Mouse (Mus musculus) hindbrain, postnatal 0 days (tissue): ENCODE measurements around the gene Trappc10. TPM values are rescaled to one million over a fixed set of nuclear protein-coding genes. Genes with fewer than 3 reads are reported as not detected.
A peak's percentile ranks its signal among the peaks of the same experiment; 100 is the strongest.

Experiments
- ATAC-seq: fragments of 200-750 bp; cut with Nextera tagmentation; 2 replicates; pipeline ENCODE4 v1.8.0; 2017; ENCODE audit warnings: mild to moderate bottlenecking, moderate TSS enrichment, moderate library complexity
- DNase-seq: peaks from one replicate; pipeline ENCODE4 v3.0.0-alpha.2; 2015; ENCODE audit warnings: low spot score
- H3K27ac ChIP-seq: fragments of 300-500 bp; sonication (generic); 2 replicates; pipeline ENCODE4 v1.5.1; 2014; ENCODE audit warnings: mild to moderate bottlenecking
- H3K27me3 ChIP-seq: fragments of 300-500 bp; sonication (generic); 2 replicates; pipeline ENCODE4 v1.6.1; 2014; ENCODE audit warnings: low read length, mixed read lengths; ENCODE audit not compliant: insufficient read depth
- H3K36me3 ChIP-seq: fragments of 300-500 bp; sonication (generic); 2 replicates; pipeline ENCODE4 v1.6.1; 2014; ENCODE audit warnings: low read length, mixed read lengths; ENCODE audit not compliant: insufficient read depth
- H3K4me1 ChIP-seq: fragments of 300-500 bp; sonication (generic); 2 replicates; pipeline ENCODE4 v1.6.1; 2014; ENCODE audit warnings: antibody characterized with exemption, low read length, mixed read lengths; ENCODE audit not compliant: insufficient read depth
- H3K4me2 ChIP-seq: fragments of 300-500 bp; sonication (generic); 2 replicates; pipeline ENCODE4 v1.6.1; 2014; ENCODE audit warnings: low read depth, mild to moderate bottlenecking, low read length, moderate library complexity, mixed read lengths
- H3K4me3 ChIP-seq: fragments of 300-500 bp; sonication (generic); 2 replicates; pipeline ENCODE4 v1.5.1; 2014; ENCODE audit warnings: low read length
- H3K9ac ChIP-seq: fragments of 300-500 bp; sonication (generic); replicated peaks from 2 replicates; pipeline ENCODE4 v1.6.1; 2014; ENCODE audit warnings: mild to moderate bottlenecking, low read length, moderate library complexity, mixed read lengths
- H3K9me3 ChIP-seq: fragments of 300-500 bp; sonication (generic); 2 replicates; pipeline ENCODE4 v1.6.1; 2016; ENCODE audit warnings: low read length, mixed read lengths
- CTCF ChIP-seq: IDR thresholded peaks from 2 replicates; pipeline ENCODE4 v1.5.1; 2016; ENCODE audit warnings: antibody characterized with exemption, control low read depth, low read depth
- whole genome bisulfite sequencing: fragments of 180-500 bp; shearing (Covaris S2); extraction: QIAGEN DNeasy Blood & Tissue Kit; methylation state at CpG from one replicate; pipeline ENCODE4 v1.1.7; 2014; 5-methylcytosine and 5-hydroxymethylcytosine counted together
- polyA plus RNA-seq: library from polyadenylated mRNA; unstranded; fragments of >200 nt; fragmentation: Nextera tagmentation; extraction: Ambion mirVana; gene quantifications from 2 replicates; pipeline ENCODE4 v1.2.1, GENCODE M21; 2015
- total RNA-seq: library from RNA; depleted of rRNA; stranded (reverse); fragments of >200 nt; gene quantifications from 2 replicates; pipeline ENCODE4 v1.2.3, GENCODE M21; 2014

Gene Trappc10
- total and polyA plus RNA-seq, 2 experiments from 2014 or later: 40.3 to 96.9 TPM

GRCm38 (mm10) chr10:78170445-78170844, 74.0 kb downstream of the Trappc10 start:
- WGBS: 73% methylated on average over 2 of the region's 2 CpGs
- Histone ChIP-seq H3K9ac (peak overlapping the region; percentile 86; the same call in 1 of the 2 replicates), H3K4me3 (no peak overlapping the region), H3K4me1 (peaks cover 13% of the 10 kb centered on the region), H3K27me3 (no peaks in the 10 kb centered on the region), H3K36me3 (peaks cover 47% of the 10 kb centered on the region), H3K27ac (peak overlapping the region; percentile 75), H3K9me3 (no peaks in the 10 kb centered on the region), H3K4me2 (peak overlapping the region; percentile 88; the same call in 1 of the 2 replicates)
- no peak for DNase-seq
- TF ChIP-seq CTCF: no peak
- no peak for ATAC-seq

- peak within 1 kb of the TSS; percentile 86 for H3K9ac ChIP-seq
Observed at GRCm38 (mm10) chr10:78169281-78170042, 75.0 kb downstream of the Trappc10 start, which contains the start of gene D10Jhu81e. TSS of gene D10Jhu81e (minus strand) at chr10:78169782.

DNA sequence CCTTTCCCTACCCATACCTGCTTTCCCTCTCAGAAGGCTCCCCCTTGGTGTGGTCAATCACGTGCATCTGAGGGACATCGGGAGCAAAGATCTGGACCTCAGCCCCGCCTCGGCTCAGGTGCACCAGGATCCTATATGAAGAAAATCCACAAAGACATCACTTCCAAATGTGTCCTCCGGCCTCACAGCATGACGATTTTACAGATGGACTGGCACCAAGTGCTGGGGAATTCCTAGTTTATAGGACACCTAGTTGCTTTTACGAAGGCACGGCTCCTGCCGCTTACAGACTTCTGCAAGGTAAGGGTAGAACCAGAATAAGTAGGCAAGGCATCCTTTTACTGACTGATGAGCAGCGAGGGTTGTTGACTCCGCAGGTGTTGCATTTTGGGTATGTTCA, 75.6 kb downstream of the Trappc10 start:
- WGBS: 87% methylated on average over 11 of the region's 11 CpGs
- peak overlapping the region; percentile 86 for H3K9ac ChIP-seq
- H3K4me1 ChIP-seq: peaks cover 13% of the 10 kb centered on the region
- peak overlapping the region; percentile 82; the same call in 1 of the 2 replicates for H3K27ac ChIP-seq
- no peaks in the 10 kb centered on the region for H3K27me3 ChIP-seq
- H3K4me2 ChIP-seq: peak overlapping the region; percentile 88
- peak overlapping the region; percentile 89 for H3K4me3 ChIP-seq
- no peak for DNase-seq
- no peak for ATAC-seq
- TF ChIP-seq CTCF: no peak
- no peaks in the 10 kb centered on the region for H3K9me3 ChIP-seq
- peaks cover 36% of the 10 kb centered on the region for H3K36me3 ChIP-seq

More at GRCm38 (mm10) chr10:78169281-78170042, 75.0 kb downstream of the Trappc10 start, which contains the start of gene D10Jhu81e:
- H3K9me3 ChIP-seq: no peaks in the 10 kb centered on the region
- 2% methylated on average over 49 of the region's 50 CpGs for WGBS
- H3K4me2 ChIP-seq: peak within 1 kb of the TSS; percentile 88
- peak; percentile 99 for DNase-seq
- H3K36me3 ChIP-seq: peaks cover 39% of the 10 kb centered on the region
- H3K27me3 ChIP-seq: no peaks in the 10 kb centered on the region
- peak; percentile 36 for TF ChIP-seq CTCF
- peaks cover 13% of the 10 kb centered on the region for H3K4me1 ChIP-seq
- peak within 1 kb of the TSS; percentile 82 for H3K27ac ChIP-seq
- H3K4me3 ChIP-seq: peak within 1 kb of the TSS; percentile 89
- peak; percentile 96 for ATAC-seq

DNA sequence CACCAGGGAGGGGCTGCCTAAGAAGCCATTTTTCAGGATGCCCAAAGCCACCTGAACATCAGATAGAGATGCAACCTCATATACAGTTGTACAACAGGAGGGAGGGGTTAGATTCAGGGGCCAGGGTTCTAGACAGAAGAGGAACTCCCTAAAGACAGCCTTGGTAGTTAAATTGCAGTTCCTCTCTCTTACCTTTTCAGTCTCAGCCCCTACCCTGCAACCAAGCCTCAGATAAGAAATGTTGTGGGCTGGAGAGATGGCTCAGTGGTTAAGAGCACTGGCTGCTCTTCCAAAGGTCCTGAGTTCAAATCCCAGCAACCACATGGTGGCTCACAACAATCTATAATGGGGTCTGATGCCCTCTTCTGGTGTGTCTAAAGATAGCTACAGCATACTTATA, 76.7 kb downstream of the Trappc10 start:
- DNase-seq: no peak
- H3K4me2 ChIP-seq: no peak overlapping the region
- no peaks in the 10 kb centered on the region for H3K27me3 ChIP-seq
- H3K4me3 ChIP-seq: no peak overlapping the region
- no peak for TF ChIP-seq CTCF
- H3K36me3 ChIP-seq: peaks cover 36% of the 10 kb centered on the region
- H3K9ac ChIP-seq: no peak overlapping the region
- no peak for ATAC-seq
- no peak overlapping the region for H3K27ac ChIP-seq
- H3K4me1 ChIP-seq: peaks cover 13% of the 10 kb centered on the region
- H3K9me3 ChIP-seq: no peaks in the 10 kb centered on the region

DNA sequence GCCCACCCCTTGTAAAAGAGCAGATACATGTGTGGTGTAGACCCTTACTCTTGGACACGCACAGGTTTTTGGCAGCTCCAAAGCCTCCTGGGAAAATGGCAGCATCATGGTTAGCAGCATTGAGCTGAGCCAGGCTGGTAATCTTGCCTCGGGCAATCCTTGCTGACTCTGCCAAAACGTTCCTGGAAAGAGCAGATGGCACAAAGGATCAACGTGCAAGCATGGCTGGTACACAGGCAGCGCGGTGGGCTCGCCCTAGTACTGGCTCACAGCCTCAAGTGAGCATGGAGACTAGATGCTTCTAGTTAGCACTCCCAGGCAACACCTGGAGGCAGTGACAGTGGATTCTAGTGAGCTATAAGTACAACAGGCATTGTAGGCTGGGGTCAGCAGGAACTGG, 77.1 kb downstream of the Trappc10 start:
- DNase-seq (peak; percentile 63), ATAC-seq (no peak)
- H3K4me1 ChIP-seq: peaks cover 13% of the 10 kb centered on the region
- H3K27me3 ChIP-seq: no peaks in the 10 kb centered on the region
- TF ChIP-seq CTCF: no peak
- no peak overlapping the region for H3K4me2 ChIP-seq
- H3K27ac ChIP-seq: no peak overlapping the region; the same call in 1 of the 2 replicates
- H3K9ac ChIP-seq: no peak overlapping the region
- peaks cover 36% of the 10 kb centered on the region for H3K36me3 ChIP-seq
- no peak overlapping the region for H3K4me3 ChIP-seq
- H3K9me3 ChIP-seq: no peaks in the 10 kb centered on the region
- WGBS: 62% methylated on average over 7 of the region's 7 CpGs

- no peak for TF ChIP-seq CTCF
- H3K27ac ChIP-seq: no peak overlapping the region
- H3K4me1 ChIP-seq: peaks cover 13% of the 10 kb centered on the region
- no peaks in the 10 kb centered on the region for H3K9me3 ChIP-seq
- ATAC-seq (no peak), DNase-seq (no peak)
- H3K27me3 ChIP-seq: no peaks in the 10 kb centered on the region
- H3K4me3 ChIP-seq: no peak overlapping the region
- H3K9ac ChIP-seq: no peak overlapping the region
- 85% methylated on average over 21 of the region's 21 CpGs for WGBS
- peaks cover 39% of the 10 kb centered on the region for H3K36me3 ChIP-seq
- H3K4me2 ChIP-seq: no peak overlapping the region
Observed at GRCm38 (mm10) chr10:78165256-78166005, 79.0 kb downstream of the Trappc10 start.
